Mouse (Mus musculus): Measurements from ENCODE around the gene Nudcd3.
"Not testable (repeated sequence)": the region's sequence is repeated elsewhere in the genome, so short reads cannot be mapped to it uniquely, and the experiment has no call there.

Nudcd3 gene

GRCm38 (mm10) chr11:6123605-6124120 is 76.6 kb downstream of the Nudcd3 start:
- no peak for DNase-seq (ENCODE audit: low spot score in 2 of 2)

- DNase-seq (ENCODE audit: low spot score in 2 of 2): no peak
These were observed 77.6 kb downstream of the Nudcd3 start for GRCm38 (mm10) chr11:6122631-6123030.

DNA sequence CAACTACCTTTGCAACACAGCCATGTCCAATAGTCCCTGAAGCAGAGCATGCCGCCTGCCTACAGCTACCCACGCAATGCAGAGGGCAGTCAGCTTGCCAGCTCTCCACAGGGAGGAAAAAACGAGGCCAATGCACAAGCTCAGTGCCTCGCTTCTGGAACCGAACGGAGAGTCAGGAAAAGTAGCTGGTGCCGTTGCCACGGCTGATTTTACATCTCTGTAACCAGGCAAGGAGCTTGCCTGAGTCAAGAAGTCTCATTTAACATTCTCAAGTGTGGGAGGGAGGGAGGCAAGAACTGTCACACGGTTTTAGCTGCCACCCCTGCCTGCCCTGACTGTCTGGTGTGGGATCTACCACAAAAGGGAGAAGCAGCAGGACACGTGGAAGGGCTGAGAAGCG is 79.6 kb downstream of the Nudcd3 start:
- DNase-seq (ENCODE audit: low spot score in 2 of 2): no peak

- DNase-seq (ENCODE audit: low spot score in 2 of 2): no peak
These were observed 80.2 kb downstream of the Nudcd3 start for GRCm38 (mm10) chr11:6120001-6120400.

DNA sequence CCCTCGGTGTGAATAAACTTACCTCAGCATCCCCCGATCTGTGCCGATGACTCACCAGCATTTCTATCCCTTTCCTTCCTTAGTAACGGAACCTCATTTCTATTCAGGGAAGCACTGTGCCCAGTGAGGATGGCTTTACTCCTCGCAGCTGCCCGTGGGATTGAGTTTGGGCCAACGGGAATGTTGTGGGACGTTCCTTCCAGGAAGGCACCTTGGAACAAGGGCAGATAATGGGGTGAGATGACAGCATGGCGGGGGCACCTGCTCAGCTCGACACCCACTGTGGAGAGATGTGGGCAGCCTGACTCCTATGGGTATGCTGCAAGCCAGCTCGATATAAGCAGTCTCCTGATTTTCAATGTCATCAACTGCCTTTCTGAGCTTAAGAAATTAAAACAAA is 80.9 kb downstream of the Nudcd3 start:
- DNase-seq (ENCODE audit: low spot score in 2 of 2): no peak

GRCm38 (mm10) chr11:6117956-6118355 is 82.3 kb downstream of the Nudcd3 start:
- no peak for DNase-seq (ENCODE audit: low spot score in 2 of 2)

GRCm38 (mm10) chr11:6111734-6112484 is 88.3 kb downstream of the Nudcd3 start:
- DNase-seq (ENCODE audit: low spot score in 2 of 2): no peak

GRCm38 (mm10) chr11:6109990-6110389 is 90.2 kb downstream of the Nudcd3 start:
- no peak for DNase-seq (ENCODE audit: low spot score in 2 of 2)

DNA sequence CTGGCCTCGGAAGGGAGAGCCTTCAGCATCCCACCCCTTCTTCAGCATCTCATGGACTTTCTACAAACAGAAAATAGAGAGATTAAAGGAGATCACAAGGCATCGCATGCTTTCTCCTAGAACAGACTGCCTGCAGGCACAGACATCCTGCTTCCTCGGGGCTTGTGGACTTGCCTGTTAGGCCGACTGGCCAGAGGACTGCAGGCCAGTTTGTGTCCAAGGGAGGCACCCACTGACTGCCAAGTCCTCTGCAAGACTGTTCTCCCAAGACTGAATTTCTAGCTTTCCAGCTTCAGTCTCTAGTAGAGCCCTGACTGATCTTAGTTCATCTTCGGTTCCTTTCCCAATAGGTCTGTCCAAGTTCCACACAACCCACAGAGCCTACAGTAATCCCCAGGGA is 91.9 kb downstream of the Nudcd3 start:
- no peak for DNase-seq (ENCODE audit: low spot score in 2 of 2)

GRCm38 (mm10) chr11:6107722-6108121 is 92.5 kb downstream of the Nudcd3 start:
- DNase-seq (ENCODE audit: low spot score in 2 of 2): no peak

DNA sequence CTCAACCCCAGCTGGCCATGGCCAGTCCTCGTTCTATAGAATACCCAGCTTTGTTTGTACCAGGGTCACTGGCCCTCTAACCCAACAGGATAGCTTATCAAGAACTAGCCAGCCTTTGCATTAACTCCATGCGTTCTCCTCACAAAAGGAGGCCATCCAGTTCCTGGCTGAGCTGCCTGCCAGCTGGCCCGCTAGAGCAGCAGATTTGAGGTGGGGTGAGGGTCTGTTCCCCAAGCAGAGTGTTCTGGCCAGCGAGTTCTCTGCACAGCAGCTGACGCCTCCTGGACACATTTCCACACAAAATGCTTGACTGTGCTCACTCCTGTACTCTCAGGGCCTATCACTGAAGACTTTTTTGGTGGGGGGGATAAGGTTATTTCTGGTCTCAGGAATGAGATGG is 95.5 kb downstream of the Nudcd3 start:
- no peak for DNase-seq (ENCODE audit: low spot score in 2 of 2)

DNA sequence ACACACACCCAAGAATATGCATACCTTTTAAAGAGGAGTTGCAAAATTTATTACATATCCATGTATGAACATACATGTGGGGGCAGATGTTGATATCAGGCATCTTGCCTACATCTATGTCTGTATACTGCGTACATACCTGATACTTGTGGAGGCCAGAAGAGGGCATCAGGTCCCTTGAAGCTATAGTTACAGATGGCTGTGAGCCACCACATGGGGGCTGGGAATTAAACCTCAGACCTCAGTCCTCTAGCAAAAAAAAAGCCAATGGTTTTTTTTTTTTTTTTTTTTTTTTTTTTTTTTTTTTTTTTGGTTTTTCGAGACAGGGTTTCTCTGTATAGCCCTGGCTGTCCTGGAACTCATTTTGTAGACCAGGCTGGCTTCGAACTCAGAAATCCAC is 103.6 kb downstream of the Nudcd3 start:
- not testable (repeated sequence) for DNase-seq (ENCODE audit: low spot score in 2 of 2)

GRCm38 (mm10) chr11:6086991-6087390 is 113.2 kb downstream of the Nudcd3 start:
- no peak for DNase-seq (ENCODE audit: low spot score in 2 of 2)

GRCm38 (mm10) chr11:6078737-6079136 is 121.5 kb downstream of the Nudcd3 start:
- no peak for DNase-seq (ENCODE audit: low spot score in 2 of 2)

- DNase-seq (ENCODE audit: low spot score in 2 of 2): no peak
These were observed 124.6 kb downstream of the Nudcd3 start for GRCm38 (mm10) chr11:6075618-6076066.

DNA sequence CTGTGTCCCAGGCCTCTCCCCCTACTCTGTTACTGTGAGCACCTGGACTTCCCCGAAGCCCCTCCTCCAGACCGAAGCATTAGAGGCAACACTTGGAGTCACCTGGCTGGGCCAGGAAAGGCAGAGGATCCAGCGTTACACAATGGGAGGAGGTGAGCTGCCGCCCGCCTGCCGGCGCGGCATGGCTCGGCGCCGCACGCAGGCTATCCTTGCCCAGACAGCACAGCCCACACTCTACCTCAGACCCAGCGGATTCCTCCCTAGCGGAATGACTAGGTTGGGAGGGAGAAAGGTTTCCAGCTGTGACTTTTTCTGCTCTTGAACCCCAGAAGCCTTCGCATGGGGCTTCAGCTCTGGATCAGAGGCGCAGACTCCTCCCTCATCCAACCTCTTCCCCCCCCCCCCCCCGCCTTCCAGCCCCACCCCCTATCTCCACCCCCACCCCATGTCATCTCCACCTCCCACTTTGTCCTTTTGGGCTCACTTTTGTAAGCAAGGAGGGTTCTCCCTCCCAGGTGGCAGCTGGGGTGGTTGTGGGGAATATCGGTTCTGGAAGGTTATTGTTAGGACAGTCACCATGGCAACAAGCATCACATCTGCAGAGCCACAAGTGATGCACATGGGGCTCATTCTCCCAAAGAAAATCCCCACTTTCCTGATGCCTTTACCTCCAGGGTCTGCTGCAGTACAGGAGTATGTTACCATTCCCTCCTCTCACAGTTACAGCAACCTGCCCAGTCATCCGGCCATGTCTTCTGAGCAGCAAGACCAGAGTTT is 131.8 kb downstream of the Nudcd3 start:
- no peak for DNase-seq (ENCODE audit: low spot score in 2 of 2)

GRCm38 (mm10) chr11:6067160-6067559 is 133.1 kb downstream of the Nudcd3 start:
- DNase-seq (ENCODE audit: low spot score in 2 of 2): no peak

DNA sequence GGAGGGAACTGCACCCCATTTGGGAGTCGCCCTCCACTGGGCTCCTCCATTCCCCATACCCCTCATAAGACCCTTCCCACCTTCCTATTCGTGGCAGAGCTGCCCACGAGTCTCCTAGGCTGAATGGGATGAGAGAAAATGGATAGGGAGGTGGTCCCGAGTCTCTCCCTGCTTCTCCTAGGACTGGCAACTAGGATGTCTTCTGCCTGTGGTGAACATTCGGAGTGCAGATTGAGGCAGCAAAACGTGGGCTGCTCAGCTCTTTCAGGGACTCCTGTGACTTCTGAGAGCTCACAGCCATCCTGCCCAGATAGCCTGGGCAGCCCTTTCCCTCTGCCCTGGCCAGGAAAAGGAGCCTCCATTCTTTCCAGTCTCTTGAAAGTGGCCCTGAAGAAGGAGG is 134.0 kb downstream of the Nudcd3 start, which contains the start of gene Camk2b:
TSS of gene Camk2b (minus strand) at position 187 of the 400 bp plus-strand sequence.
- no peak for DNase-seq (ENCODE audit: low spot score in 2 of 2)

GRCm38 (mm10) chr11:6065551-6066121 is 134.6 kb downstream of the Nudcd3 start:
- no peak for DNase-seq (ENCODE audit: low spot score in 2 of 2)

- no peak for DNase-seq (ENCODE audit: low spot score in 2 of 2)
These were observed 135.1 kb downstream of the Nudcd3 start for GRCm38 (mm10) chr11:6065046-6065521.

GRCm38 (mm10) chr11:6064215-6065045 is 135.8 kb downstream of the Nudcd3 start:
- no peak for DNase-seq (ENCODE audit: low spot score in 2 of 2)
